Mouse (Mus musculus): ENCODE measurements around the gene Capn1. TPM values are rescaled to one million over a fixed set of nuclear protein-coding genes. Genes with fewer than 3 reads are reported as not detected.
A peak's percentile ranks its signal among the peaks of the same experiment; 100 is the strongest.

Capn1 gene
- polyA plus RNA-seq, 1 experiment from 2014 or later, result 3.2 TPM

DNA sequence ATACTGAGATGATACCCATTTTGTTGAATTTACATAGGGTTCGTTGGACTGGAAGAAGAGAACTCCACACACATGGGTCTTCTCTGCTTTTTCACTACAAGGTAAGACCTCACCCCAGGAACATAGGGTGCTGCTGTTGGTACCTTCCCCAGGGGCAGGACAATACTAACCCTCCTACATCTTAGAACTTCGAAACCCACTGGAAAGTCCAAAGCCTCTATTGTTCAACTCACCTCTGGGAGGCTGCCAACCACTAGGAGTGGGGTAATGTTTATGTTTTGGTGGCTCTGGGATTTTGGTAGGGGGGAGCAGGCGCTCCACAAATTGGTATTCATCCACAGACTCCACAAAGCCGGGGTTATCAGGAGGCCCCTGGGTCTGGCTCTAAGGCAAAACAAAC lies 41.0 kb upstream of the Capn1 start:
- Histone ChIP-seq H3K36me3 (ENCODE audit: control insufficient read depth, insufficient read depth, low read length) (peaks cover 22% of the 10 kb centered on the region), H3K4me1 (ENCODE audit: control insufficient read depth, insufficient read depth, low read length) (peaks cover 24% of the 10 kb centered on the region), H3K4me2 (ENCODE audit: low read length) (peak overlapping the region; percentile 88), H3K27ac (ENCODE audit: low read length) (no peak overlapping the region), H3K9me3 (replicated peaks; ENCODE audit: control insufficient read depth, low read length, poor library complexity, severe bottlenecking) (no peaks in the 10 kb centered on the region), H3K27me3 (ENCODE audit: control insufficient read depth, insufficient read depth, low read depth, low read length) (no peaks in the 10 kb centered on the region), H3K4me3 (ENCODE audit: low read depth, low read length) (peak overlapping the region; percentile 67), H3K9ac (ENCODE audit: low read depth, low read length) (peak overlapping the region; percentile 68)
- no peak for ATAC-seq
- 50% methylated on average over 4 of the region's 4 CpGs for WGBS

DNA sequence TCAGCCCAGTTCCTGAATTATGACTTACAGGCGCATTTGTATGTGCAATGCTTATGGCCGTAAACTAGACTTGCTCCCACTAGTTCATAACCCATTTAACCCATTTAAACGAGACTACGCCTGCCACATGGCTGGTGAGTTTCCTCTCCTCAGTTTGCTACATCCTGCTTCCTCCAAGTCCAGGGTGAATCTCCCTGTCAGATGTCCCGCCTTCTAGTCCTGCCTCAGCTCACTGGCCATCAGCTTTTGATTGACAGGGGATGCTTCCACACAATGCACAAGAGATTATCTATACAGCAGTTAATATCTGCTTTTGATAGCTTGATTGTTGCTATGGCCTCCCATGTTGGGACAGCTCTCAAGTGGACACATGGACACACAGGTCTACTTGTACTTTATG lies 38.6 kb upstream of the Capn1 start:
- Histone ChIP-seq H3K4me2 (ENCODE audit: low read length) (no peak overlapping the region), H3K27me3 (ENCODE audit: control insufficient read depth, insufficient read depth, low read depth, low read length) (no peaks in the 10 kb centered on the region), H3K4me3 (ENCODE audit: low read depth, low read length) (no peak overlapping the region), H3K4me1 (ENCODE audit: control insufficient read depth, insufficient read depth, low read length) (peaks cover 20% of the 10 kb centered on the region), H3K36me3 (ENCODE audit: control insufficient read depth, insufficient read depth, low read length) (peaks cover 42% of the 10 kb centered on the region), H3K9me3 (replicated peaks; ENCODE audit: control insufficient read depth, low read length, poor library complexity, severe bottlenecking) (no peaks in the 10 kb centered on the region), H3K9ac (ENCODE audit: low read depth, low read length) (no peak overlapping the region), H3K27ac (ENCODE audit: low read length) (no peak overlapping the region)
- WGBS, result 89% methylated on average over 5 of the region's 5 CpGs
- ATAC-seq, result no peak

DNA sequence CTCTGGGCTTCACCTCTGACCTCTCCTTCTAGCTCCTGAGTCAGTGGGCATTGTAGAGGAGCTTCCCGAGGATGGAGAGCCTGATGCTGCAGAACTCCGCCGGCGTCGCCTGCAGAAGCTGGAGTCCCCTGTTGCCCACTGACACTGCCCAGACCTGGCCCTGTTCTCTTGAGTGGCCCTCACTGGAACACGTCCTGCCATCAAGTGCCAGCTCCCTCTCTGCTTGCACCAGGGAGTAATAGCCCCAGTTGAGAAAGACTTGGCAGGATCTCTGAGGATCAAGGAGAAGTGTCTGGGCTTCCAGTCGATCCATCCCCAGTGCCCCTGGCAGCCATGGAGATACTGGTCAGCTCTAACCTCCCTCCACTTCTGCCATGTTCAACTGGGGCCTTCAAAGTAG lies 36.8 kb upstream of the Capn1 start:
- ATAC-seq, result no peak
- Histone ChIP-seq H3K36me3 (ENCODE audit: control insufficient read depth, insufficient read depth, low read length) (peaks cover 52% of the 10 kb centered on the region), H3K4me1 (ENCODE audit: control insufficient read depth, insufficient read depth, low read length) (peaks cover 22% of the 10 kb centered on the region), H3K27me3 (ENCODE audit: control insufficient read depth, insufficient read depth, low read depth, low read length) (no peaks in the 10 kb centered on the region), H3K4me2 (ENCODE audit: low read length) (no peak overlapping the region), H3K9me3 (replicated peaks; ENCODE audit: control insufficient read depth, low read length, poor library complexity, severe bottlenecking) (no peaks in the 10 kb centered on the region), H3K9ac (ENCODE audit: low read depth, low read length) (no peak overlapping the region), H3K27ac (ENCODE audit: low read length) (no peak overlapping the region), H3K4me3 (ENCODE audit: low read depth, low read length) (no peak overlapping the region)
- WGBS, result 77% methylated on average over 7 of the region's 7 CpGs

DNA sequence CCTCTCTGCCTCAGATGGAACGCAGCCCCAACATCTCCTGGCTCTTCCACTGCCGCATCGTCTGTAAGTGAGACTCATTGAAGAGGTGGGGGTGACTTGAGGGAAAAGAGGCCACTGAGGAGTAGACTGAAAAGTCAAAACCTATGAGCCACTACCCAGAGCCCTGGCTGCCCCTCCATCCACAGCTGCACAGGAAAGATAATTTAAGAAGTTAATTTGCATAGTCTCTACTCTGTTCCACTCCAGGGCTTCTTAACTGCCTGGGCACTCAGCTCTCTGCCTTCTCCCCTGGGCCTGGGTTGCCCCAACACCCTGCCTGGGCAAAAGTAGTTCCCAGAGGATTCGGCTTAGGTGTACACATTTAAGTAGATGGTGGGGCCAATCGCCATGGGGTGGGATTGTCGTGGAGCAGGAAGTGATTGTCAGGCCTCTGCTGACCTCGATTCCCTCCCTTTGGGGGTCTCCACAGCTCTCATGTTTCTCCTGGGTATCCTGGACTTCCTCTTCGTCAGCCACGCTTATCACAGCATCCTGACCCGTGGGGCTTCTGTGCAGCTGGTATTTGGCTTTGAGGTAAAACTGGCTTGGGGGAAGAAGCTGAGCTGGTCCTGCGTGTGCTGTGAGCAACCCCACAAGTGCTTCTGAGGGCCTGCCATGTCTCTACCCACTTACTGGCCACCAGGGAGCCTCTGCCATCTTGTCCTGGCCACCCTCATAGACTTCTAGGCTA lies 33.1 kb upstream of the Capn1 start:
- 91% methylated on average over 11 of the region's 11 CpGs for WGBS

DNA sequence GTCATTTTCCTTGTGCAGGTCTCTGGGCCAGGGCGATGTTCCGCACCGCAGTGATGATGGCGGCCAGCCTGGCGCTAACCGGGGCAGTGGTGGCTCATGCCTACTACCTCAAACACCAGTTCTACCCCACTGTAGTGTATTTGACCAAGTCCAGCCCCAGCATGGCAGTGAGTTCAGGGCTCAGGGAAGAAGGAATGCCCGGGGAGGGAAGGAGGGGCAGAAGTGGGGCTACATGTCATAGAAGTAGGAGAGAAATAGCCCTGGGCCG lies 32.1 kb upstream of the Capn1 start:
- peak overlapping the region; percentile 39 for H3K9ac ChIP-seq (ENCODE audit: low read depth, low read length)

More for the DNA sequence above, 33.1 kb upstream of the Capn1 start:
- Histone ChIP-seq H3K9ac (ENCODE audit: low read depth, low read length) (no peak overlapping the region), H3K9me3 (replicated peaks; ENCODE audit: control insufficient read depth, low read length, poor library complexity, severe bottlenecking) (no peaks in the 10 kb centered on the region), H3K4me2 (ENCODE audit: low read length) (no peak overlapping the region), H3K36me3 (ENCODE audit: control insufficient read depth, insufficient read depth, low read length) (peaks cover 45% of the 10 kb centered on the region), H3K27me3 (ENCODE audit: control insufficient read depth, insufficient read depth, low read depth, low read length) (no peaks in the 10 kb centered on the region), H3K4me3 (ENCODE audit: low read depth, low read length) (no peak overlapping the region), H3K27ac (ENCODE audit: low read length) (no peak overlapping the region), H3K4me1 (ENCODE audit: control insufficient read depth, insufficient read depth, low read length) (peaks cover 20% of the 10 kb centered on the region)
- no peak for ATAC-seq

DNA sequence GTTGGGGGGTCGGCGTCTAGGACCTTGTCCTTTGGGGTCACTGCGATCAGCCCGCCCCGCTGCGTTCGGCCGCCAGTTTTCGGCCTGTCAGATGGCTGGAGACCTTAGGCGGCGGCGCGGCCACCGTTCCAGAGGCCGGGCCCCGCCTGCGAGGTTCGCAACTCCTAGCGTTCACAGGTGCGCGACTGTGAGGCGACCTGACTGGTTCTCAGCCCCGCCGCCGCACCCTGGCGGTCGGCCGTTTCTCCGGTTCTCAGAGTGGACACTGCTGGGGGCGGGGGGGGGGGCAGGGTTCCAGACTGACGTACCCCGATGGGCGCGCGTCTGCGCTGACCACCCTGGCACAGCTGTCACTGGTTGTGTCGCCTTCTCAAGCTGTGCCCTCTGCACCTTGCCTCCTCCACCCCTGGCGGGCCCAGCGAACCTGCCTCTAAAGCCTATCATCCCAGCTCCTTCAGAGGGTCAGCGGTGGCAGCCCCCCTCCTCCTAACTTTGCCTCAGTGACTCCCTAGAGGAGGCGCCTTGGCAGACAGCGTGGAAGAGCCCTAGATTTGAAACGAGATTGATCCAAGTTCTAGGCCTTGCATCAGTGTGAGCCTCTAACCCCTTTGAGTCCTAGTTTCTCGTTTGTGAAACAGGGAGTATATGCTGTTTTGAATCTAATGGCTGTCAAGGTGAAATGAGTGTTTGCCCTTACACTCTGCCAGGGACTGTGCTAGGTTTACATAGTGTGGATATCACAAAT lies 31.6 kb upstream of the Capn1 start:
- Histone ChIP-seq H3K4me3 (ENCODE audit: low read depth, low read length) (peak overlapping the region; percentile 92), H3K36me3 (ENCODE audit: control insufficient read depth, insufficient read depth, low read length) (peaks cover 34% of the 10 kb centered on the region), H3K27ac (ENCODE audit: low read length) (peak overlapping the region; percentile 99), H3K9ac (ENCODE audit: low read depth, low read length) (peak overlapping the region; percentile 81), H3K4me2 (ENCODE audit: low read length) (peak overlapping the region; percentile 94), H3K27me3 (ENCODE audit: control insufficient read depth, insufficient read depth, low read depth, low read length) (no peaks in the 10 kb centered on the region), H3K4me1 (ENCODE audit: control insufficient read depth, insufficient read depth, low read length) (peaks cover 20% of the 10 kb centered on the region), H3K9me3 (replicated peaks; ENCODE audit: control insufficient read depth, low read length, poor library complexity, severe bottlenecking) (no peaks in the 10 kb centered on the region)
- whole genome bisulfite sequencing, result 2% methylated on average over 38 of the region's 44 CpGs
- ATAC-seq, result peak; percentile 23

More for the DNA sequence above, 32.1 kb upstream of the Capn1 start:
- 86% methylated on average over 8 of the region's 8 CpGs for WGBS
- H3K4me1 ChIP-seq (ENCODE audit: control insufficient read depth, insufficient read depth, low read length), result peaks cover 20% of the 10 kb centered on the region
- no peak overlapping the region for H3K27ac ChIP-seq (ENCODE audit: low read length)
- H3K9me3 ChIP-seq (replicated peaks; ENCODE audit: control insufficient read depth, low read length, poor library complexity, severe bottlenecking), result no peaks in the 10 kb centered on the region
- H3K4me3 ChIP-seq (ENCODE audit: low read depth, low read length), result peak overlapping the region; percentile 92
- H3K27me3 ChIP-seq (ENCODE audit: control insufficient read depth, insufficient read depth, low read depth, low read length), result no peaks in the 10 kb centered on the region
- H3K36me3 ChIP-seq (ENCODE audit: control insufficient read depth, insufficient read depth, low read length), result peaks cover 36% of the 10 kb centered on the region
- ATAC-seq, result no peak
- H3K4me2 ChIP-seq (ENCODE audit: low read length), result peak overlapping the region; percentile 94

DNA sequence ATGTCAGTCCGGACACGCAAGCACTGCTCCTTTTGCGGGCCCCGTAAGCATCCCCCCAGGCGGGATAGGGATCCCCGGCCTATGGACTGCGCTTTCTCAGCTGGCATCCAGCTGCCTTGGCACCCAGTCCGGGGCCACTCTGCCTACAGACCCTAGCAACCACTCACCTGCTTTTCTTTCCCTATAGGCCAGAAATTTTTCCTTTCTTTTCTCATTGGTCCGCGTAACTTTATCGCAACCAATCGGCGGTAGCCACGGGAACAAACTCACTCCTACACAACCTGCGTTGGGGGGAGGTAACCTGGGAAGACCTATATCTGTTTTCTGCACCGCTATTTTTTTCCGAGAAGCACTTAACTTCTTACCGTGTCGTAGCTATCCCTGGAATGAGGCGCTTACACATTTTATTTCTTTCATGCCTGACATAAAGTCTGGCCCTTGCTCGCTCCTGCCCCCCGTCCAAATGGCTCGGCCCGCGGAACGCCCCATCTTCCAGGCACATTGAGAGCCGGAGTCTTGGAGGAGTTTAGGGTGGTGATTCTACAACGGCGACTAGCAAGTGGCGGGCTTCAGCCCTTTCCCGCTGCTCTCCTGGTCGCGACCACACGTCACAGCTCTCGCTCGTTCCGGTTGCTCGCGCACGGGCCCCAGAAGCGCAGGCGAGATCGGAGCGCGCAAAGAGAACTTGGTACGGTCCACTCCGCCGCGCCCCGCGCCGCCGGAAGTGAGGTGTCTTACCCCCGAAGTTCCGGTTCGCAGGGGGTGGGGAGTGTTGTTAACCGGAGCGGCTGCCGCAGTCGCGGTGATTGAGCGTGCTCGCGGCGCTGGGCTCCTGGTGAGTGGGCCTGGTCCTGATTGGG lies 30.8 kb upstream of the Capn1 start, which contains the start of gene Syvn1:
Gene Syvn1 (plus strand): TSS at position 283 of the 860 bp plus-strand sequence.
- peaks cover 20% of the 10 kb centered on the region for H3K4me1 ChIP-seq (ENCODE audit: control insufficient read depth, insufficient read depth, low read length)
- H3K9me3 ChIP-seq (replicated peaks; ENCODE audit: control insufficient read depth, low read length, poor library complexity, severe bottlenecking), result no peaks in the 10 kb centered on the region
- H3K27me3 ChIP-seq (ENCODE audit: control insufficient read depth, insufficient read depth, low read depth, low read length), result no peaks in the 10 kb centered on the region
- peak within 1 kb of the TSS; percentile 92 for H3K4me3 ChIP-seq (ENCODE audit: low read depth, low read length)
- ATAC-seq, result peak; percentile 91
- peak within 1 kb of the TSS; percentile 99 for H3K27ac ChIP-seq (ENCODE audit: low read length)
- H3K36me3 ChIP-seq (ENCODE audit: control insufficient read depth, insufficient read depth, low read length), result peaks cover 29% of the 10 kb centered on the region
- H3K4me2 ChIP-seq (ENCODE audit: low read length), result peak within 1 kb of the TSS; percentile 94
- WGBS, result under 1% methylated on average over 65 of the region's 65 CpGs
- peak within 1 kb of the TSS; percentile 81 for H3K9ac ChIP-seq (ENCODE audit: low read depth, low read length)

DNA sequence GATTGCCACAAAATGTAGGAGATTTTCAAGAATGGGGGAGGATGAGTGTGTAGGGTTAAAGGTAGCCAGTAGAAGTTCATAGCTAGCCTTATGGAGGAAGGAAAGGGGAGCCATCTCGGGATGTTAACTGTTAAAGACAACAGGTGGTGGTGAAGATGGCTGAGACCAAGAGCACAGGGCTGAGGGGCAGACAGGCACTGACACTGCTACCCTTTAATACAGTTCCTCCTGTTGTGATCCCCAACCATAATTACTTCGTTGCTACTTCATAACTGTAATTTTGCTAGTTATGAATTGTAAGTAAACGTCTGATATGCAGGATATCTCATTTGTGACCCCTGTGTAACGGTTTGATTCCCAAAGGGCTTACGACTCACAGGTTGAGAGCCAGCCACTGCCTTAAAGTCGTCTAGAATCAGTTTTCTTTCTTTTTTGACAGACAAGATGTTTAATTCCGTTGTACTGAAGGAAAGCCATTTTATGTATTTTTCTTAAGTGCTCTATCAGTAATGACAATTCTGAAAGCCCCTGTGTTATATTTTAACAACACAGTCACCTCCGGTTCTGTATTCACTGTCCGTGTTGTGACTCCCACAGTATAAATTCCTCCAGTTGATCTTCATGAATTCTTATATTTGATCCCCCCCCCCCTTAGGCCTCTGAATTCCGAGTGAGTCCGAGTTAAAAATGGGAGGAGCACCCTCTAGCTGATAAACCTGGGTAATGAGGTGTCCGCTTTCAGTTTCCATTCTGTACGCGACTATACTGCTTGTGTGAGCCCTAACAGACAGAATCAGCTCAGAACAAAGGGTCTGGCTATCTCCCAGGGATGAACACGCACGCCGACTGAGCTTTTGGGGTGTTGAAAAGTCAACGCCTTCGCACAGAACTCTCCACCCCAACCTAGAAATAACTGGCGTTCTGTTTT lies 29.9 kb upstream of the Capn1 start:
- H3K27ac ChIP-seq (ENCODE audit: low read length), result peak overlapping the region; percentile 99
- H3K4me1 ChIP-seq (ENCODE audit: control insufficient read depth, insufficient read depth, low read length), result peaks cover 20% of the 10 kb centered on the region
- WGBS, result 19% methylated on average over 20 of the region's 20 CpGs
- ATAC-seq, result peak; percentile 44
- peak overlapping the region; percentile 81 for H3K9ac ChIP-seq (ENCODE audit: low read depth, low read length)
- no peaks in the 10 kb centered on the region for H3K9me3 ChIP-seq (replicated peaks; ENCODE audit: control insufficient read depth, low read length, poor library complexity, severe bottlenecking)
- peak overlapping the region; percentile 94 for H3K4me2 ChIP-seq (ENCODE audit: low read length)
- peak overlapping the region; percentile 92 for H3K4me3 ChIP-seq (ENCODE audit: low read depth, low read length)
- H3K27me3 ChIP-seq (ENCODE audit: control insufficient read depth, insufficient read depth, low read depth, low read length), result no peaks in the 10 kb centered on the region
- peaks cover 23% of the 10 kb centered on the region for H3K36me3 ChIP-seq (ENCODE audit: control insufficient read depth, insufficient read depth, low read length)

Data from midbrain, embryonic 16.5 days (tissue).